Mouse (Mus musculus): Measurements from ENCODE around the gene 1700020N15Rik. TPM values are rescaled to one million over a fixed set of nuclear protein-coding genes. Genes with fewer than 3 reads are reported as not detected.
"Not testable (repeated sequence)": the region's sequence is repeated elsewhere in the genome, so short reads cannot be mapped to it uniquely, and the experiment has no call there.

The 1700020N15Rik gene
- polyA plus RNA-seq (2012; rRNA removed): not detected in 2 replicates

GRCm38 (mm10) chrX:69945000-69945399, at the start of gene 1700020N15Rik:
TSS of gene 1700020N15Rik (plus strand) at chrX:69945300.
- not testable (repeated sequence) for DNase-seq (ENCODE audit: low read depth)

DNA sequence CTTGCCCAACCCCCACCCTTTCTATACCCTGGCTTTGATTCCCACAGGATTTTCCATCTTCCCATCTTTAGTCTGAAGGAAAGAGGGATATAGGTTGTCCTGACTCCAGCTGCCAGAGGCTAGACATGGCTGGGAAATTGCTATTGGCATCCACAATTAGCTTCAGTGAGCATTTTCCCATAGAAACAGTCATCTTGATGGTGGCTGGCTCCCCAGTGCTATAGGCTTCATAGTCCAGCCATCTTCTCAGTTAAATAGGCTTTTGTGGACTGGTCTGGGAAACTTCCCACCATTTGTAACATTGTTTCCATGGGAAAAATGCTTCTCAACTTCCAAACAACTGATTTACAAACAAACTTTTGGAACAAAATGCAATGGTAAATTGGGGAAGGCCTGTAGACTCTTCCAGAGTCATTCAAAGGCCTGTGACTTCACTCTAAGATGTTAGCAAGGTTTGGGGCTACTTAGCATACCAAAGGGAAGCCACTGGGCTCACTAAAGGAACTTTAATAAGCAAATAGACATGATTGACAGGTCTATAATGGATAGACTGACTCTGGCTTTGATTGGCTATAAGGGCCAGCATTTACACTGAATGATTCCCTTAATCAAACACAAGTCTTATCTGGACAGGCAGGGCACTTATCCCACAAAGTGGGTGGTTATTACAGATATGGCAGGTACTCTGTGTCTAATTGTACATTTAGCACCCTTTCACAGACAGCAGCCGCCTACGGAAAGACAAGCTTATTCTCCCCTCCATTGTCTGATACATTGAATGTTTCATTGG, 31.9 kb downstream of the 1700020N15Rik start:
- DNase-seq (ENCODE audit: low read depth): no peak
